Mouse (Mus musculus): ENCODE measurements at regions not wholly inside any gene's neighbourhood (a gene's known extent, or its start where the extent isn't known, plus 50 kb on each side); places are given as distances from the start of the nearest gene placed in this dataset.

DNA sequence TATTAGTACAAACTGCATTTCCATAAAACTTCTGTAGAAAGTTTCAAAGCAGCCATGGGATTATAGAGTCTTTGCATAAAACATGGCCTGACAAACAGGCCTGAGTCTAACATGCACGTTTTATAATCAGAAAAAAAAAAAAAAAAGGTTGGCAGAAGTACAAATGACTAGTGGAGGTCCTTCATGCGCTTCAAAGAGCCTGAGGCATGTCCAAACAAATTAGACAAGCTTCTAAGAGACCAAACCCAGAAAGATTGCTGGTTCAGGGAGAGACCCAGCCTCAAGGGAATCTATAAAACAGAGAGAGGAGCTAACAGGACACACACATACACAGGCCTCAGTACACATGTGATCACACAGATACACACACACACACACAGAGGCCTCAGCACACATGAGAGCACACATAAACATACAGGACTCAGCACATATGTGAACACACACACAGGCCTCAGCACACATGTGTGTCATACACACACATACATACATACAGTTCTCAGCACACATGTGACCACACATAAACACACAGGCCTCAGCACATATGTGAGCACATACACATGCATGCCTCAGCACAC, 57.0 kb upstream of the Gnaq start:
- Histone ChIP-seq H3K4me2 (no peak overlapping the region), H3K27me3 (no peaks in the 10 kb centered on the region), H3K4me3 (replicated peaks) (no peak overlapping the region), H3K9me3 (replicated peaks) (no peaks in the 10 kb centered on the region), H3K4me1 (replicated peaks) (no peaks in the 10 kb centered on the region), H3K27ac (replicated peaks) (no peak overlapping the region), H3K9ac (no peak overlapping the region), H3K36me3 (replicated peaks) (no peaks in the 10 kb centered on the region)
- ATAC-seq (ENCODE audit: insufficient read depth), result no peak
- WGBS (ENCODE audit: insufficient replicate concordance), result 62% methylated on average over 2 of the region's 2 CpGs

DNA sequence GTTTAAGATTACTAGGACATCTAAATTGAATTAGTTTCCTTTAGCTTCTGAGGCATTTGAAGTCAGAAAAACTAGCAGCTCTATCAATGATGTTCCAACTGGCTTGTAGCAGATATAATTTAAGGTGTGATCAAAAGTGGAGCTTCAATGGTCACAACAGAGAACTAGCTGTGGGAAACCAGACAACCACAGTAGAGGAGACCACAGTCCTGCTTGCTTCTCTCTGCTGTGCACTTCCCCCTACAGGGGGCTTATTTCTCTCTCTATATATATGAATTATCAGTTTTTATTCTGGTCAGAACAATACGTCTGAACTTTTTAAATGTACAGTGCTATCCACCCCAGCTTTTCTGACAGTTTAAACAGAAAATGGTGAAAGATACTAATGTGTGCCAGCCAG, 57.6 kb upstream of the Gnaq start:
- Histone ChIP-seq H3K4me2 (no peak overlapping the region), H3K4me1 (replicated peaks) (no peaks in the 10 kb centered on the region), H3K27ac (replicated peaks) (no peak overlapping the region), H3K27me3 (no peaks in the 10 kb centered on the region), H3K36me3 (replicated peaks) (no peaks in the 10 kb centered on the region), H3K9ac (no peak overlapping the region), H3K4me3 (replicated peaks) (no peak overlapping the region), H3K9me3 (replicated peaks) (no peaks in the 10 kb centered on the region)
- WGBS (ENCODE audit: insufficient replicate concordance), result 37% methylated on average over 1 of the region's 1 CpGs
- ATAC-seq (ENCODE audit: insufficient read depth), result no peak

DNA sequence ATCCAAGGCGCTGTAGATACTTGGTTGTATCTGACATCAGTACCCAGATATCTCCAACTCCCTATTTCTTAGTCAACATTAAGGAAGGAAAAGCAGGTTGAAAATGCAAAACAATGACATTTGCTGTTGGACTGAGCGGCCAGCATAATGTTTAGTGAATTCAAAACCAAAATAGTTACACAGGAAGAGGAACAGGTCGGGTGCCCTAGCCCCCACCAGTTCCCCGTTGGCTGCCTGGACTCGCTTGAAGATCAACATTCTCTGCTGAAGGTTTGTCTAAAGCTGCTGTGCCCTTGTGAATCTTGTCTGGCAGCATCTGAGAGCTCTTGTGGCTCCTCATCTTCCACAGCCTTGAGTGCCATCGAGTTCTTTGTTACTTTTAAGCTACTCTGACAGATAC, 65.3 kb upstream of the Gnaq start:
- Histone ChIP-seq H3K4me2 (no peak overlapping the region), H3K9me3 (replicated peaks) (no peaks in the 10 kb centered on the region), H3K27ac (replicated peaks) (no peak overlapping the region), H3K36me3 (replicated peaks) (no peaks in the 10 kb centered on the region), H3K4me3 (replicated peaks) (no peak overlapping the region), H3K9ac (no peak overlapping the region), H3K4me1 (replicated peaks) (peaks cover 8% of the 10 kb centered on the region; the same call in 1 of the 2 replicates), H3K27me3 (no peaks in the 10 kb centered on the region)
- ATAC-seq (ENCODE audit: insufficient read depth), result no peak
- WGBS (ENCODE audit: insufficient replicate concordance), result 38% methylated on average over 6 of the region's 6 CpGs

DNA sequence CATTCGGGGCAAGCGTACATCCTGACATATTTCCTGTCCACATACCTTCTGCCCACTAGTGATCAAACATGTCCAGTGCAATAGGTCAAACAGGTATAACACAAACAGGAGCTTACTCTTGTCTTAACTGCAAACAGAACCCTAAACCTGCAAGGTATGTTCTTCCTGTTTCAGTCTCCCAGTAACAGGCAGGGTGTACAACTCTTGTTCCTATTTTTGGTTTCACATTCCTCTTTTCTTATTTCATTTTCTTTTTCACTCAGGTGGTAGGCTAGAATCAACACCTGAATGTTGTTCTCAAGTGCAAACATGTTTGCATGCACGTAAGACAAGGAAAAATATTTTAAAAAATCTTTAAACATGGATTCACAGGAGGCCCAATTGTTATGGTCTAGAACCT, 67.7 kb upstream of the Gnaq start:
- Histone ChIP-seq H3K9me3 (replicated peaks) (no peaks in the 10 kb centered on the region), H3K36me3 (replicated peaks) (no peaks in the 10 kb centered on the region), H3K4me3 (replicated peaks) (no peak overlapping the region), H3K27ac (replicated peaks) (no peak overlapping the region), H3K27me3 (no peaks in the 10 kb centered on the region), H3K4me2 (no peak overlapping the region), H3K4me1 (replicated peaks) (peaks cover 8% of the 10 kb centered on the region; the same call in 1 of the 2 replicates), H3K9ac (no peak overlapping the region)
- 59% methylated on average over 3 of the region's 3 CpGs for WGBS (ENCODE audit: insufficient replicate concordance)
- ATAC-seq (ENCODE audit: insufficient read depth), result no peak

DNA sequence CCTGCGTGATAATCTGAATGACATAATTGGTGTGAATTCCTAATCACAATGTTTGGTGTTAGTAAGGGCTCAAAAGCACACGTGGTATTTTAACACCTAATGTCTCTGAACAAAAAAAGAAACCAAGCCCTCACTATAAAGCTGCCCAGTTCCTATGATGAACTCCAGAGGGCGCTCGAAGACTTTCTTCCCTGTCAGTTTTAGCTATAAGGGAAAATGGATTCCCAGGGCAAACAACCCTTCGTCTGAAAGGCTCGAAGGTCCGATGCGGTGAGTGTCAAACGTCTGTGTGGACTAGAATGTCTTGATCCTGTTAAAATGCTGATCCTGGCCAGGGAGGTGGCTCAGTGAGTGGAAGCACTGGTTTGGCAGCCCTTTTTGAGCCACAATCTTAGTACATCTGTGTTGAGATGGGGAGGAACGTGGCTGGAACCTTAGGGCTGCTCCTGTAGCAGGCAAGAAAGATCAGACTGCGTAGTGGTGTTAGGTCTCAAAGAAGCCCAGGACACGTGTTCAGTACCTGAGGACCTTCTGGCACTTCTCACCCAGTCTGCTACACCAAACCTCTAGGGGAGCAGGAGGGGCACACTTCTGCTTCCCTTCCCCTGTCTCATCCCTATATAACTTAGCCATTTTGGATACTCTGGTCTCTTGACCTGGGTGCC, 68.6 kb upstream of the Gnaq start:
- Histone ChIP-seq H3K4me1 (replicated peaks) (peaks cover 8% of the 10 kb centered on the region; the same call in 1 of the 2 replicates), H3K4me3 (replicated peaks) (peak overlapping the region; percentile 14; the same call in 1 of the 2 replicates), H3K27ac (replicated peaks) (no peak overlapping the region), H3K27me3 (no peaks in the 10 kb centered on the region), H3K36me3 (replicated peaks) (no peaks in the 10 kb centered on the region), H3K4me2 (peak overlapping the region; percentile 56), H3K9me3 (replicated peaks) (no peaks in the 10 kb centered on the region), H3K9ac (no peak overlapping the region)
- 10% methylated on average over 12 of the region's 12 CpGs for whole genome bisulfite sequencing (ENCODE audit: insufficient replicate concordance)
- no peak for ATAC-seq (ENCODE audit: insufficient read depth)

DNA sequence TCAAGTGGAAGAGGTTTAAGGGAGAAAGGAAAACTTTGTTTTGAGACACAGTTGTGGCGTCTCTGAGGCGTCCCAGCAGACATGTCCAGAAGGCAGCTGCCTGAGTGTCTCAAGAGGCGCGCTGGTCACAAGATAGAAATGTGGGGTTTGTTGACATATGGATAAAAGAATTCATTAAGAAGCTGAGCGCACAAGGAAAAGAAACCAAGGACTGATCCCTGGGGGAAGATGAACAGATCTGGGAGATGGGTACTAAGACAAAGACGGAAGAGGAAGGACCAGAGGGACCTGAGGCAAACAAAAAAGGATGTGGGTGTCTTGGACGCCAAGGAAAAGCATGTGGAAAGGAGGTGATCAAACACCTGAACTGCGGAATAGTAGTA, 69.1 kb upstream of the Gnaq start:
- H3K27ac ChIP-seq (replicated peaks), result no peak overlapping the region
- ATAC-seq (ENCODE audit: insufficient read depth), result no peak
- no peak overlapping the region for H3K4me3 ChIP-seq (replicated peaks)

DNA sequence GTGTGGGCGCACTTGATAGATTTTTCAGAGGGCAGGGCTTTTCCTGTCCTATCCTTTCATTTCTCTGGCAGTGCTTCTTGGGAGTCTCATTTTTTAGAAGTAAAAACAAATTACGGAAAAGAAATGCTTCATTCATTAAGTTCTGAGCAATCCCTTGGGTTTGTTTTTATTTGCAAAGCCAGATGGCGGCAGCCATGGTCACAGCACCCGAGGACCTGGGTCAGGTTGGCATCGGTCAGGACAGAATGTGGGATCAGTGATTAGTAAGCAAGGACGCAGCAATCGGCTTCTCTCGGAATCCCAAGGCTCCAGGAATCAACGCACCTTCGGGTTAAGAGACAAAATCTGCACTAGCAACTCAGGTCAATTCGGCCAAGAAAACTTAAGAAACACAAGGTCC, 70.8 kb upstream of the Gnaq start:
- WGBS (ENCODE audit: insufficient replicate concordance), result 73% methylated on average over 11 of the region's 11 CpGs
- no peak overlapping the region for H3K4me2 ChIP-seq
- peaks cover 8% of the 10 kb centered on the region; the same call in 1 of the 2 replicates for H3K4me1 ChIP-seq (replicated peaks)
- H3K9ac ChIP-seq, result no peak overlapping the region
- no peaks in the 10 kb centered on the region for H3K9me3 ChIP-seq (replicated peaks)
- H3K27ac ChIP-seq (replicated peaks), result no peak overlapping the region
- H3K4me3 ChIP-seq (replicated peaks), result no peak overlapping the region
- no peaks in the 10 kb centered on the region for H3K36me3 ChIP-seq (replicated peaks)
- no peak for ATAC-seq (ENCODE audit: insufficient read depth)
- H3K27me3 ChIP-seq, result no peaks in the 10 kb centered on the region

More for the DNA sequence above, 69.1 kb upstream of the Gnaq start:
- Histone ChIP-seq H3K4me2 (peak overlapping the region; percentile 17), H3K9ac (no peak overlapping the region), H3K27me3 (no peaks in the 10 kb centered on the region), H3K9me3 (replicated peaks) (no peaks in the 10 kb centered on the region), H3K36me3 (replicated peaks) (no peaks in the 10 kb centered on the region), H3K4me1 (replicated peaks) (peaks cover 8% of the 10 kb centered on the region; the same call in 1 of the 2 replicates)
- 46% methylated on average over 8 of the region's 8 CpGs for WGBS (ENCODE audit: insufficient replicate concordance)

DNA sequence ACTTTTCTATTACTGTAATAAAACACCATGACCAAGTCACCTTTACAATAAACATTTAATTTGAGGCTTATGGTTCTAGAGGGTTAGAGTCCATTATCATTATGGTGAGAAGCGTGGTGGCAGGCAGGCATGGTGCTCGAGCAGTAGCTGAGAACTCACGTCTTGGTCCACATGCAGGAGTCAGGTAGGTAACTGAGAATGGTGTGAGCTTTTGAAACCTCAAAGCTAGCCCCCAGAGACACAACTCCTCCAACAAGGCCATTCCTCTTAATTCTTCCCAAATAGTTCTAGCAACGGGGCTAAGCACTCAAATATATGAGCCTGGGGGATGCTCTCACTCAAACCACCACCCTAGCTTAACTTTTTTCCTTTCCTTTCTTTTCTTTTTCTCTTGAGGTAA, 73.6 kb upstream of the Gnaq start:
- Histone ChIP-seq H3K4me1 (replicated peaks) (peaks cover under 1% of the 10 kb centered on the region; the same call in 1 of the 2 replicates), H3K9me3 (replicated peaks) (no peaks in the 10 kb centered on the region), H3K36me3 (replicated peaks) (no peaks in the 10 kb centered on the region), H3K4me3 (replicated peaks) (no peak overlapping the region), H3K9ac (no peak overlapping the region), H3K27me3 (no peaks in the 10 kb centered on the region), H3K27ac (replicated peaks) (no peak overlapping the region), H3K4me2 (no peak overlapping the region)
- 73% methylated on average over 4 of the region's 4 CpGs for WGBS (ENCODE audit: insufficient replicate concordance)
- ATAC-seq (ENCODE audit: insufficient read depth), result no peak

DNA sequence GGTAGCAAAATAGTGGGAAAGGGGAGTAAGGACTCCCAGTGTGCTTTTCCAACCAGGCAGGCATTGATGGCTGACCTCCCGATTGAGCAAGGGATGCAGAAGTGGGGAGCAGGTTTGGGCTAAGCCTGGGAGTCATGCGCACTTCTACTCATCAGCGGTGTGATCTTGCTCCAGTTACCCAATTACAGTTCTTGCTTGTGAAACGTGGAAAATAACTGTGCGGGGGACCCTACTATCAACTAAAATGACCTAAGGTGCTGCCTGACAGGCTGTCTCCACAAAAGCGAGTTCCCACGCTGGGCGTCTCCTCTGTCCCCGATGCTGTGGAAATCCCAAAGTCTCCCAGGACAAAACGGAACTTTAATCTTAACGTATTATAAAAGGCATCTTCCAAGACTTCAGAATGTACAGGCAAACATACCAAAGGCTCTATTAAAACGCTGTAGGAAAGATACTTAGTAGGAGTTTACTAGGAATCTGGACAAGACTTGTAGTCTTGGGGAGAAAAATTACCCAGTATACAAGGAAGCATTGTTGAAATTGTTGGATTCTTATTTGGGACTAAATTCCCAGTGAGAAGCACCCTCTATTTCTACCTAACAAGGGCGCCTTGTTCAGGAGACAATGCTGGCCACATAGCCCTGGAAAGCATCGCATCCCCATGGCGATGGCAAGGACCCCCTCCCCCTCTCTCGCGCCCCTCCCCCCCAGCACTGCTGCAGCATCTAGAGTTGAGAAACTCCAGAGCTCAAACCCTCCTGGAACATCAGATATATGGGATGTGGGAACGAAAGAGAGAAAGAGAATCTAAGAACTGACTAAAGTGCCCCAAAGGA, 65.6 kb upstream of the Cep78 start:
- Histone ChIP-seq H3K9ac (no peak overlapping the region), H3K9me3 (replicated peaks) (no peaks in the 10 kb centered on the region), H3K4me3 (replicated peaks) (peak overlapping the region; percentile 30), H3K27me3 (no peaks in the 10 kb centered on the region), H3K36me3 (replicated peaks) (no peaks in the 10 kb centered on the region), H3K27ac (replicated peaks) (no peak overlapping the region), H3K4me2 (peak overlapping the region; percentile 52), H3K4me1 (replicated peaks) (no peaks in the 10 kb centered on the region; the same call in 1 of the 2 replicates)
- 23% methylated on average over 18 of the region's 18 CpGs for WGBS (ENCODE audit: insufficient replicate concordance)
- ATAC-seq (ENCODE audit: insufficient read depth), result no peak

DNA sequence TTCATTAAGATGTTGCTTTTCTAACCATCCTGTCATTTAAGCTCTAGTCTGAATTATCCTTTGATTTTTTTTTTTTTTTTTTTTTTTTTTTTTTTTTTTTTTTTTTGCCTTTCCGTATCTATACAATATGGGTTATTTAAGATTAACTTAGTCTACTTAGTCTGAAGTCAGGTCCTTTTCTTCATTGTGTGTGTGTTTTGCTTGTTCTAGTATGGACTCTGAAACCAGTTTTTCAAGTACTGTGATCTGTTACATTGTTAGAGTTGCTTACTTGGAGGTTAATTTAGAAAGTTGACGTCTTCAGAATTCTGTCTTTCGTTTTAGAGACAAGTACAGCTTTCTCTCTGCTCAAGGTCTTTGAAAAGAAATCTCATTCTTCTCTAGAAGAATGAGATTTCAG, 64.9 kb upstream of the Cep78 start:
- Histone ChIP-seq H3K27me3 (no peaks in the 10 kb centered on the region), H3K36me3 (replicated peaks) (no peaks in the 10 kb centered on the region), H3K4me2 (peak overlapping the region; percentile 52; the same call in 1 of the 2 replicates), H3K4me3 (replicated peaks) (no peak overlapping the region), H3K27ac (replicated peaks) (no peak overlapping the region), H3K9me3 (replicated peaks) (no peaks in the 10 kb centered on the region), H3K9ac (no peak overlapping the region), H3K4me1 (replicated peaks) (no peaks in the 10 kb centered on the region; the same call in 1 of the 2 replicates)
- no peak for ATAC-seq (ENCODE audit: insufficient read depth)
- WGBS (ENCODE audit: insufficient replicate concordance), result 40% methylated on average over 3 of the region's 3 CpGs

DNA sequence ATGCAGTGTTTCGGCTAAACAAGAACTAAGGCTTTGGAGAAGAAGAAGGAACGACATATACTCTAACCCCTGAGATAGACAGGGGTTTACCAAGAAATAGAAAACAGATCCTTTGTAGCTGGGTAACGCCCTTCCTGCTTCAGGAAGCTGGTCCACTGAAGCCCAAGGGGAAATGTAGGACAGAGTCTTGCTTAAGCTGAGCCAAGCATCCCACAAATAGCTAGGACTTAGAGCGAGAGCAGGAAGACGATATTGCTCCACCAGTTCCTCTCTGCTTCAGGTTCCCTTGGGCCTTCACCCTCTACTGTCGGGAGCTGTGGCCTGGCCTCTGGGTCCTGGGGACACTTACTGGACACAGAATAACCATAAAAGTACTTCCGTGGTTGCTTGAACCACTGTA, 62.2 kb upstream of the Cep78 start:
- H3K4me2 ChIP-seq, result no peak overlapping the region
- no peak for ATAC-seq (ENCODE audit: insufficient read depth)
- WGBS (ENCODE audit: insufficient replicate concordance), result 27% methylated on average over 7 of the region's 7 CpGs
- H3K4me3 ChIP-seq (replicated peaks), result no peak overlapping the region
- no peak overlapping the region for H3K27ac ChIP-seq (replicated peaks)
- H3K9me3 ChIP-seq (replicated peaks), result no peaks in the 10 kb centered on the region
- no peaks in the 10 kb centered on the region for H3K27me3 ChIP-seq
- no peaks in the 10 kb centered on the region; the same call in 1 of the 2 replicates for H3K4me1 ChIP-seq (replicated peaks)
- no peaks in the 10 kb centered on the region for H3K36me3 ChIP-seq (replicated peaks)
- no peak overlapping the region for H3K9ac ChIP-seq
